Mouse (Mus musculus) midbrain, embryonic 10.5 days (tissue): Measurements from ENCODE around the gene Kcnma1. TPM values are rescaled to one million over a fixed set of nuclear protein-coding genes. Genes with fewer than 3 reads are reported as not detected.

Experiments used
- DNase-seq: peaks from one replicate; pipeline ENCODE4 v3.0.0-alpha.2; 2017; ENCODE audit warnings: low spot score
- H3K27ac ChIP-seq: fragments of 300-500 bp; sonication (generic); replicated peaks from 2 replicates; pipeline ENCODE4 v1.5.1; 2016; ENCODE audit warnings: mild to moderate bottlenecking
- H3K27me3 ChIP-seq: fragments of 300-500 bp; sonication (generic); 2 replicates; pipeline ENCODE4 v1.6.1; 2016; ENCODE audit warnings: low read depth, mild to moderate bottlenecking; ENCODE audit not compliant: poor library complexity, severe bottlenecking
- H3K36me3 ChIP-seq: fragments of 300-500 bp; sonication (generic); 2 replicates; pipeline ENCODE4 v1.6.1; 2016; ENCODE audit warnings: mild to moderate bottlenecking, moderate library complexity
- H3K4me1 ChIP-seq: fragments of 300-500 bp; sonication (generic); 2 replicates; pipeline ENCODE4 v1.6.1; 2016
- H3K4me3 ChIP-seq: fragments of 300-500 bp; sonication (generic); 2 replicates; pipeline ENCODE4 v1.5.1; 2016; ENCODE audit warnings: mild to moderate bottlenecking, moderate library complexity
- H3K9me3 ChIP-seq: fragments of 300-500 bp; sonication (generic); replicated peaks from 2 replicates; pipeline ENCODE4 v1.6.1; 2016; ENCODE audit warnings: mild to moderate bottlenecking
- whole genome bisulfite sequencing: fragments of 180-500 bp; shearing (Covaris S2); methylation state at CpG from one replicate; pipeline ENCODE4 v1.1.7; 2016; 5-methylcytosine and 5-hydroxymethylcytosine counted together
- polyA plus RNA-seq: library from polyadenylated mRNA; unstranded; fragments of >200 nt; fragmentation: Nextera tagmentation; extraction: Ambion mirVana; gene quantifications from 2 replicates; pipeline ENCODE4 v1.2.1, GENCODE M21; 2016

The Kcnma1 gene
- polyA plus RNA-seq, 1 experiment from 2014 or later = 0.49 TPM

DNA sequence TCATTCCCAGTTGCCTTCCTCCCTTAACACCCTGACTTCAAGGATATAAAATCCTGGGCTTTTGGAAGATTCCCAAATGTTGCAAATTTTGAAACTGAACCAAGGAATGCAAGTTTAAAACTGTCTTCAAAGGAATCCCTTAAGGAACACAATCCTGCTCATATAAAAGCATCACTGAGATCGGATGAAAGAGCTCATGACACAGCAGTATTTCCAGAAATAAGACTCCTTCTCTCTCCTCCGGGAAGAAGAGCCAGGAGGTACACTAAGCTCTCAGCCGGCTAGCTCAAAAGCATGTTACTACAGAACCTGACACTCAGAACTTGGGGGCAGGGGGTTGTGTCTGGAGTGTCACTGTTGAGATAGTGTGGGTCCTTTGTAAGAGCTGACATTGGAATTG, 325.8 kb downstream of the Kcnma1 start:
- no peak for DNase-seq
- Histone ChIP-seq H3K4me1 (no peaks in the 10 kb centered on the region), H3K27ac (no peak overlapping the region), H3K9me3 (no peaks in the 10 kb centered on the region), H3K27me3 (no peaks in the 10 kb centered on the region), H3K4me3 (no peak overlapping the region), H3K36me3 (no peaks in the 10 kb centered on the region)
- WGBS = 89% methylated on average over 3 of the region's 3 CpGs

DNA sequence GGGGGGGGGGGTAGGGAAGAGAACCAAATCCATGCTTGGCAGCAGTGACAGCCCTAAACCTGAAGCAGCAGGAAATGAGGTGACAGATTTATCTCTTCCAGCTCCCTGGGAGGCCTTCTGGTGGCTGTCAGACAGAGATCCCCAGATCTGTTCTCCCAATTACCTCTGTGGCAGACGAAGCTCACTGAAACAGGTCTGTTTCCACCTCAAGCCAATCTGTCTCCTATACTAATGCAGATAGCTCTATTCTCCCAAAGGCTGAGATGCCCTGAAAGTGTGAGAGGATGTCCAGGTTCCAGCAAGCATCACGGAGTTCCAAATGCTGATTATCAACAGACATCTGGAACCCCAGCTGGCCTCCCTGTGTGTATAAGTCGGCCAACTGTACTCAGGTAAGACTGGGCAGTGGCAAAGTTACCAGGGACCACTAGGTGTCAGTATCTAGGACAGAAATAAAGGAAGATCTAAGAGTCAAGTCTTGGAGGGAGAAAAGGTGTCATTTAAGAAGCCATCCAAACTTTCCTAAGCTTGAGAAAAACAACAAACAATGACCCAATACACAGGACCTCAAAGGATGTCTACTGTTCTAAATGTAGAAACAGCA, 329.7 kb downstream of the Kcnma1 start:
- H3K4me3 ChIP-seq = no peak overlapping the region
- no peaks in the 10 kb centered on the region for H3K4me1 ChIP-seq
- WGBS = 58% methylated on average over 3 of the region's 3 CpGs
- H3K27me3 ChIP-seq = no peaks in the 10 kb centered on the region
- no peaks in the 10 kb centered on the region for H3K9me3 ChIP-seq
- H3K36me3 ChIP-seq = no peaks in the 10 kb centered on the region
- H3K27ac ChIP-seq = no peak overlapping the region
- DNase-seq = no peak

DNA sequence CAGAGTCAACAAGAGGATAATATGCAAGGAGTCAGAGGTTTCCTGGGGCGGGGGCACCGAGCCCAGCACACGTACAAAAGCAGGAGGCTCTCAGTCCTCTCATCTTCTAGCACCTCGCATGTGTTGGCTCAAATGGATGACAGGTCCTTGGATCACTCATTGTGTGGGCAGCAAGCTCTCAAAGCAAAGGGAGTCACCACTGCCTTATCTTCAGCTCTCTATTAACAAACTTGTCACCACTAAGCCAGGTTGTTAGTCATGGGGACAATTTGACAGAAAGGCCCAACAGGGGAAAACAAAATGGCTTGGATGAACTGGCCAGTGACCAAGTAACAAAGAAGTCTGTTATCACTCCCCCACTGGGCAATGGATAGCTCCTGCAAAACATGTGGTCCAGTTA, 331.5 kb downstream of the Kcnma1 start:
- H3K4me3 ChIP-seq = no peak overlapping the region
- H3K9me3 ChIP-seq = no peaks in the 10 kb centered on the region
- 89% methylated on average over 4 of the region's 4 CpGs for WGBS
- H3K27me3 ChIP-seq = no peaks in the 10 kb centered on the region
- H3K4me1 ChIP-seq = no peaks in the 10 kb centered on the region
- no peaks in the 10 kb centered on the region for H3K36me3 ChIP-seq
- H3K27ac ChIP-seq = no peak overlapping the region
- no peak for DNase-seq

DNA sequence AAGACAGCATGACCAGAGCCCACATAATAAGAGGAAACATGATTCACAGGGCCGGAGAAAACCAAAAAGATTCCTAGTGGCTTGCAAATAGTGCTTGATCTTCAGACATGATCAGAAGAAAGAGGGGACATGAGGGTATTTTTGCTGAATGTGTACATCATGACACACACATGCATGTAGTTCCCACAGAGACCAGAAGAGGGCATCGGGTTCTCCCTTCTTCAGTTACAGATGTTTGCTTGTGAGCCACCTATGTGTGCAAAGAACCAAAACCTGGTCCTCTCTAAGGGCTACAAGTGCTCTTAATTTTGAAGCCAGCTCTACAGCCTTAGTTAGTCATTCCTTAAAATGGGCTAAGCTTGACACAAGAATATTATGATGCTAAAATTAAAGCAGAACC, 334.9 kb downstream of the Kcnma1 start:
- Histone ChIP-seq H3K4me1 (no peaks in the 10 kb centered on the region), H3K27ac (no peak overlapping the region), H3K27me3 (no peaks in the 10 kb centered on the region), H3K9me3 (no peaks in the 10 kb centered on the region), H3K4me3 (no peak overlapping the region), H3K36me3 (no peaks in the 10 kb centered on the region)
- 51% methylated on average over 2 of the region's 2 CpGs for WGBS
- peak; percentile 24 for DNase-seq

DNA sequence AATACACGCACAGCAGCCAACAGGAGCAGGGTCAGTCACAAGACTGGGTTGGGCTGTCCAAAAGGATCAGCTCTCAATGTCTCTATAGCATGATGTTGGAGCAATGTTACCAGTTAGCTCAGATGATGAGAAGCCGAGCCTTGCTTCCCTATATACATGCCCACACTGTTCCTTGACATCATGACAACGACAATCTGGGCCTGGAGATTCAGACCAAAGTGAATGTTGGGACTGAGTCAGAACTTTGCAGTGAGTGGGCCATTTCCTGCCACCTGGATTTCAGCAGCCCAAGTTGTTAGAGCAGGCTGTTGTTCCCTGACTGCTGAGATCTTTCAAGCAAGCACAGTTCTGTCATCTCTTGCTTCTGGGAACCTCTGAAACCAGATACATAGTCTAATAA, 347.9 kb downstream of the Kcnma1 start:
- DNase-seq = no peak
- H3K27ac ChIP-seq = no peak overlapping the region
- H3K9me3 ChIP-seq = no peaks in the 10 kb centered on the region
- 90% methylated on average over 3 of the region's 3 CpGs for WGBS
- no peak overlapping the region for H3K4me3 ChIP-seq
- no peaks in the 10 kb centered on the region for H3K27me3 ChIP-seq
- no peaks in the 10 kb centered on the region for H3K36me3 ChIP-seq
- H3K4me1 ChIP-seq = no peaks in the 10 kb centered on the region

DNA sequence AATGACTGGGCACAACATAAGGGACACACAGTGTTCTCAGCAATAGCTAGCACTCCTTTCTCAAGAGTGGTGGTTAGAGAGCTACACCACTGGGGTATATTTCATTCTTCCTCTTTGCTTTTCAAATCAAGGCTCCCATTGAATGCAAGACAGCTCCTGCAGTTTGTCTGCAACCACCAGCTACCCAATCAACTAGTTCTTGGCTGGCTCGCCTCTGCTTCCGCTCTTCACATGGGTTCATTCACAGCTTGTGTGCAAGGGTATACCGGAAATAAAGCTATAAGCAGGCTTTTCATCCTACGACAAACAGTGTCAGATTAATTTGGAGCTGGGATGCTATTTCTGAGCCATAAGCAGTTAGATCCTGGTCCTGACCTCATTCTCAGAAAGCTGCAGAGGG, 362.6 kb downstream of the Kcnma1 start:
- no peaks in the 10 kb centered on the region for H3K9me3 ChIP-seq
- H3K27me3 ChIP-seq = no peaks in the 10 kb centered on the region
- H3K27ac ChIP-seq = no peak overlapping the region
- WGBS = 88% methylated on average over 4 of the region's 4 CpGs
- no peaks in the 10 kb centered on the region for H3K4me1 ChIP-seq
- no peaks in the 10 kb centered on the region for H3K36me3 ChIP-seq
- no peak for DNase-seq
- no peak overlapping the region for H3K4me3 ChIP-seq

DNA sequence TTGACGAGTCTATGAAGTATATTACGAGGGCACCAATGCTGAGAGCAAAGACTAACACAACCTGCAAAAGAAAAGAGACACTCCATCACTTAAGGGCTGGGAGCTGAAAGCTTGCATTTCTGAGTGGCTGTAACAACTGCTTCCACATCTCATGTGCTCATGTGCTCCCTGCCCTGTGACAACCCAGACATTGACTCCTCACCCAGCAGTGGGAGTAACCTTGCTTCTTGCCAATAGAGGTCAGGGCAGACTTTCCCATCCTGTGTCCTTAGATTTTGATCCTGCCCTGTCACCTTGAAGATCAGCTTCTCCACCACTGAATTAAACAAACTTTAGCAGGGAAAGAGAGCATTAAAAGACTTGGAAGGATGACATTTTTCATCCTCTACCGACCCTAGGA, 364.2 kb downstream of the Kcnma1 start:
- Histone ChIP-seq H3K27me3 (no peaks in the 10 kb centered on the region), H3K27ac (no peak overlapping the region), H3K4me3 (no peak overlapping the region), H3K9me3 (no peaks in the 10 kb centered on the region), H3K36me3 (no peaks in the 10 kb centered on the region), H3K4me1 (no peaks in the 10 kb centered on the region)
- DNase-seq = no peak
- 91% methylated on average over 3 of the region's 3 CpGs for WGBS

DNA sequence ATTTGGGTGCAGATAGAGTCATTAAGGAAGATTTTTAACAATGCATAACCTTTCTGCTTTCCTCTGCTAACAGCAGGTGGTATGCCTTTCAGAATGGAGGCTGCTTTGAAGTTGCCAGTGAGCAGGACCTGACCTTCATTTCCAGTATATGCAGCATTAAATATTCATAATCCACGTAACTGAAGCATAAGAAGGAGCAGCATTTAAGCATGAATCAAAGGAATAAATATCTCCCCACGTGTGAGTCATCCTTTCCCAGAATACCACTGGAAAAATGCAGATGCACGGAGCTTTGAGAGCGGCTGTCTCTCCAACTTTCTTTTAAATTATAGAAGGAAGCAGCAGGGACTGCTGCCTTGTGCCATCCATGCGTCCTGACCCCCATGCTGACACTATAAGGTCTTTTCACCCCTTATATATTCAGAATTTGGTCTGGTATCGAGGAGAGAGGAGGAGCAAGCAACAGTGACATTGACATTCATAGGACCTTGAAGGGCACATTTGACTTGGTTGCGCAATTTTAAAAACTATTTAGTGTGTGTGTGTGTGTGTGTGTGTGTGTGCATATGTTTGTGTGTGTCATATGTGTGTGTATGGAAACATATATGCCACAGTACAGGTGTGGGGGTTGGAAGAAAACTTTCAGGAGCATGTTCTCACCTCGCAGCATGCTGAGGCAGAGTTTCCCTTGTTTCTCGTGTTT, 368.8 kb downstream of the Kcnma1 start:
- no peak for DNase-seq
- Histone ChIP-seq H3K36me3 (no peaks in the 10 kb centered on the region), H3K27ac (no peak overlapping the region), H3K27me3 (no peaks in the 10 kb centered on the region), H3K9me3 (no peaks in the 10 kb centered on the region), H3K4me1 (no peaks in the 10 kb centered on the region), H3K4me3 (no peak overlapping the region)
- 85% methylated on average over 9 of the region's 9 CpGs for WGBS

DNA sequence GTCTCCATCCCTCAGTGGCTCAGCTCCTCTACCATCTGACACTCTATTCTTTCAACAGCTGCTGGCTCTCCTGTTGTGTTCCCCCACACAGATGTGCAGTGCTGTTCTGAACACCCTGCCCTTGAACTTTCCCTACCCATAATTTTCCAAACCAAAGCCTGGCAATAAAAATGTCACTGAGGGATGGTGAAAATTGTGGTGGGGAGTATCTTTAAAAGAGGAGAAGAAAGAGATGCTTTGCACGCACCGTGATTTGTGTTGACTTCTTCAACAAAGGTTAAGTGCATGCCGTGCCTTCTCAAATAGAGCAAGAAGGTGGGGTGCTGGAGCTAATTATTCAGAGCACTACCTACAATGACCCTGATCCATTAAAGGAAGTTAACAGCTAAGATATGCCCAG, 371.1 kb downstream of the Kcnma1 start:
- H3K36me3 ChIP-seq = no peaks in the 10 kb centered on the region
- no peak overlapping the region for H3K4me3 ChIP-seq
- H3K27ac ChIP-seq = no peak overlapping the region
- DNase-seq = no peak
- no peaks in the 10 kb centered on the region for H3K9me3 ChIP-seq
- no peaks in the 10 kb centered on the region for H3K4me1 ChIP-seq
- WGBS = 90% methylated on average over 3 of the region's 3 CpGs
- H3K27me3 ChIP-seq = no peaks in the 10 kb centered on the region; the same call in 1 of the 2 replicates

DNA sequence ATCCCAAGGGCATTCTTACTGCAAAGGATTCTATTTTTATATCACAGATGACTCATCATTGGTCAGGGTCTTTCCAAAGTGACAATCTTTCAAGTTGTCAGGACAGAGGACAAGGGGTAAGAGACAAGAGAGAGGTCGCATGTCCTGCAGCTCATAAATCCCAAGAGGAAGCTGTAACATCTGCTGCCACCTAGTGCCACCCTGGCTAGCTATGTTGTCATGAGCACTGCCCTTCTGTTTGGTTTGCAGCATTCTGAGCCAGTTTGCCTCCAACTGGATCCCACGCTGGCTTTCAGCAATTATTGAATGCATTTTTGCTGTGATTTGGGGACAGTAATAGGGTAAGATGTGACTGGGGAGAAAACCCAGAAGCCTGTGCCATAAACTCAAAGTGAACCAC, 373.6 kb downstream of the Kcnma1 start:
- Histone ChIP-seq H3K36me3 (no peaks in the 10 kb centered on the region), H3K4me1 (peaks cover 6% of the 10 kb centered on the region; the same call in 1 of the 2 replicates), H3K4me3 (no peak overlapping the region), H3K27me3 (peaks cover 13% of the 10 kb centered on the region), H3K27ac (no peak overlapping the region), H3K9me3 (no peaks in the 10 kb centered on the region)
- DNase-seq = no peak
- 60% methylated on average over 2 of the region's 2 CpGs for WGBS

DNA sequence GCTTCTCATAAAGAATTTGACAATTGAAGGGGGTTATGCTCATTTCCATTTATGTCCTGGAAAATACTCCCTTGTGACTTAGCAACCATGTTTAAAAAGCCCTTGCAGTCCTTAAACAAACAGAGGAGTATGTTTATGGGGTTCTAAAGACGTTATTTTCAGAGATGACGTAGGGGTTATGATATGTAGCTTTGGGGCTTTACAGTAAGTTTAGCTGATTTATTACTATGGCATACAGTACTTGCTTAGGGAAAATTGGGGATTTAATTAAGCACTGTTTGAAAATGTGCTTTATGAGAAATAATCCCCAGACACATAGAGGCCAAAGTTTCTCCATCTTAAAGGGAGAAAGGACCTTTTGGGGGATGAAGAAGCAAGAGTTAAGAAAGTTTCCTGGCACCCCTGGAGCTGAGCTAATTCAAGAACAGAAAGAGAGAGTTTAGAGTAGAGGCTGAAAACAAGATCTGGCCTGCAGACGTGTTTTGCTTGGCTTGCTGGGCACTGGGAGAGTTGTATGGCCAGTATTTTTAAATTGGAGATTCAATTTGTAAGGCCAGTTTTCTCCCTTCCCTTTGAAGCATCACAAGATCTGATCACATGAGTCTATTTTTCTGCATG, 376.1 kb downstream of the Kcnma1 start:
- no peak for DNase-seq
- Histone ChIP-seq H3K27me3 (peaks cover 13% of the 10 kb centered on the region), H3K27ac (no peak overlapping the region), H3K9me3 (no peaks in the 10 kb centered on the region), H3K36me3 (no peaks in the 10 kb centered on the region), H3K4me3 (no peak overlapping the region), H3K4me1 (peaks cover 6% of the 10 kb centered on the region; the same call in 1 of the 2 replicates)
- 77% methylated on average over 3 of the region's 3 CpGs for WGBS

DNA sequence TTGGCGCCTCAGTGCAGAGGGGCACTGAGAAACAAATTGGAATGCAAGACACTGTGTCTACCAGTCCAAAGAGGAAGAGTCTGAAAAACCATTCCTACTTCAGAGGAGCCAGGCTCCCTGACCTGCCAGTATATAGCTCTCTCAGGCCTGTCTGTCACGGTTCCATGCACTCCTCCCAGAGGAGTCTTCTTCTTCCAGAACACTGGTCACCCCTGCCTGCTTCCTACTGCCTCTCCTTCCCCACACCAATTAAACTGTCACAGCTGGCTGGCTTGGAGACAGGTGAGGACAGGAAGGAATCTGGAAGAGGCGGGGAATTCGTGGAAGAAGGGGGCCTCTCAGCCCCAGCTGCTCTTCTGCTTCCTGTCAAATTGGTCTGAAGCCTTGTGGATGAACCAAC, 378.4 kb downstream of the Kcnma1 start:
- DNase-seq = no peak
- 57% methylated on average over 4 of the region's 4 CpGs for WGBS
- Histone ChIP-seq H3K36me3 (no peaks in the 10 kb centered on the region), H3K4me1 (peaks cover 6% of the 10 kb centered on the region; the same call in 1 of the 2 replicates), H3K4me3 (no peak overlapping the region), H3K27ac (no peak overlapping the region), H3K27me3 (peaks cover 13% of the 10 kb centered on the region), H3K9me3 (no peaks in the 10 kb centered on the region)

DNA sequence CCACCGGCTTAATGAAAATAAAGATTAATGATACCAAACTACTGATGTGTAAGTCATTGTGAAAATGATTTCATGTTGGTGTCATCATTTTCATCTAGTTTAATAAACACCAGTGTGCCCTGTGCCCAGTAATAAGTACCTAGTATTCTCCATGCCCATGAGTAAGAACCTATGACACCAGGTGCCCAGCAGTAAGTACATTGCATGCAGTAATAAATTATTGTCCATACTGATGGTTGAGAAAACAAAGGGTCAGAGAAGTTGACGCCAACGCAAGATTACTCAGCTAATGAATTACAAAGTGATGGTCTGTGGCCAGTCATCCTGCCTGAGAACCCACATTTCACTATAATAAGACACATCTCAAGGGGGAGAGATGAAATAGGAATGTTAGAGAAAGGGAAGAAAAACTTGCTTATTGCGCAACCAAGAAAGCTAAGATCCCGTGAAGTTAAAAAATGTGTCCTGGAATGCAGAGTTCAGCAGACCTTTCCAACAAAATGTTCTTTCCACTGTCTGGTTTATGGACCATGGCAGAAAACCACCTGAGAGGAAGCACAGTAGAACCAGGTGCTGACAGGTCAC, 381.2 kb downstream of the Kcnma1 start:
- no peak for DNase-seq
- Histone ChIP-seq H3K27me3 (peaks cover 13% of the 10 kb centered on the region), H3K9me3 (no peaks in the 10 kb centered on the region), H3K36me3 (no peaks in the 10 kb centered on the region), H3K4me1 (peaks cover 6% of the 10 kb centered on the region; the same call in 1 of the 2 replicates), H3K4me3 (no peak overlapping the region), H3K27ac (no peak overlapping the region)
- WGBS = 92% methylated on average over 5 of the region's 5 CpGs
